Mouse (Mus musculus) c-Kit-positive CD71-positive TER-119-positive erythroid progenitor cells, embryonic 14.5 days (primary cell): ENCODE data around the gene Hykk.
"Not testable (repeated sequence)": the region's sequence is repeated elsewhere in the genome, so short reads cannot be mapped to it uniquely, and the experiment has no call there.

ENCODE experiments used
- DNase-seq: peaks from one replicate; pipeline ENCODE4 v3.0.0-alpha.2; 2013; ENCODE audit warnings: low spot score

Gene Hykk

GRCm38 (mm10) chr9:54917010-54917677 is at the start of gene Hykk:
Hykk (plus strand) TSS chr9:54917283.
- DNase-seq, result peak; percentile 52

- DNase-seq, result no peak
These were observed 38.3 kb upstream of the Hykk start for GRCm38 (mm10) chr9:54878759-54879158.

DNA sequence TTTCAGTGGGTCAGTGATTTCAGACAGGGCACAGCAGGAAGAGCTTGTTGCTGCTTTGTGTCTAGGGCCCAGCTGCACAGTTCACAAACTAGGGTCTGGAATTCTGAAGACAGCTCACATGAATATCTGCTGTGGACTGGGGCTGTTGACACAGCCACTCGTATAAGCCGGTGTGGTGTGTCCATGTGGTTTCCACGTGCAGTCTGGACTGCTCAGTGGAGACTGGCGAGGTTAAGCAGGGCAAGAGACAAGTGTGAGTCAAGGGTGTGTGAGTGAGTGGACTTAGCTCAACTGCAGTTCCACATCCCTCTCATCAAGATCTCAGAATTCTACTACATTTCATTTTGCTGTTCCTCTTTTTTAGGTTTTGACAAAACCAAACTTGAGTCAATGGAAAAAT is 25.0 kb upstream of the Hykk start:
- no peak for DNase-seq

- no peak for DNase-seq
These were observed 20.0 kb upstream of the Hykk start for GRCm38 (mm10) chr9:54897097-54897496.

DNA sequence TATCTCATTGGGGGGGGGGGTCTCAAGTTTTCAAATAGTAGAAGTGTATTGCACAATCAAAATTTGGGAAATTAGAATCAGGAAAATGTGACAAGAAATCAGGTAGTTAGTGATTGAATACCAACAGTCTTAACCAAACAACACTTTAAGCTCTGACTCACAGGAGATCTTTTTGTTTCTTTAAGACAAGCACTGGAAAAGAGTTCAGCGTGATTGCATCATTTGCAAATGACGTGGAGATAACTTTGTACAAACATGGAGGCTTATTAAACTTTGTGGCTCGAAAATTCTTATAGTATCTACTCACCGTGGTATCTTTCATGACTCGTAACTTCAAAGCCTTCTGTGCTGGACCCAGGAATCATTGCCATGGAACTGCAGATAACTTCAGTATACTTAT is 7.6 kb upstream of the Hykk start:
- DNase-seq, result no peak

GRCm38 (mm10) chr9:54915576-54915975 is 1.5 kb upstream of the Hykk start:
- DNase-seq, result no peak

DNA sequence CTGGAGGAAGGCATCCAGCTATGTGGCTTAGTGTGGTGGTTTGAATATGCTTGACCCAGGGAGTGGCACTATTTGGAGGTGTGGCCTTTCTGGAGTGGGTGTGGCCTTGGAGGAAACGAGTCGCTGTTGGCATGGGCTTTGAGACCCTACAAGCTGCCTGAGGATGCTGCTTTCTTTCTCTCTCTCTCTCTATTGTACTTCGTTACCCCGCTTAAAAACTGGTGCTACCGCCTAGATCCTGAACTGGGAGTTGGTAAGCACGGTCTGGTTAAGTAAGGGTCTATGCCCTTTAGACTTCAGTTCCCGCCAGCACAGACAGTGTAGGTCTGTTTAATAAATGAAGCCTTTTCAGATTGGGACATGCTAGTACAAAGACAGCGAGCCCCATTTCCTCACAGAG is 682 bp upstream of the Hykk start:
- no peak for DNase-seq

GRCm38 (mm10) chr9:54918191-54918590 is 1.1 kb downstream of the Hykk start:
- no peak for DNase-seq

- DNase-seq, result no peak
These were observed 1.7 kb downstream of the Hykk start for GRCm38 (mm10) chr9:54918781-54919180.

DNA sequence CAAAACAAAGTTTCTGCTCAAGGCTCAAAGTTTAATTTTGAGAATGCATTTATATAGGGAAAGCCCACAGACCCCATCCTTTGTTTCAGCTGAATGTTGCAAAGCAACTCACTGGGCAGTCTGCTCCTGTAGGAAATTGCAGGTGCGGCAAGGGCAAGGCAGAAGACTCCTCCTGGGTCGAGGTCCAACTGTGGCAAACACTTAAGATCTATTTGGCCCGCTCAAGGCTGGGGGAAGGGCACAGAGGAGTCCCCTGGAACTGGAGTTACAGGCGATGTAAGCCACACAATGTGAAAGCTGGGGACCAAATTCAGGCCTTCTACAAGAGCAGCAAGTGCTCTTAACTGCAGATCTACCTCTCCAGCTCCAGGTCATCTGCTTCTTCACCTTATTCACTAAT is 2.9 kb downstream of the Hykk start:
- no peak for DNase-seq

- no peak for DNase-seq
These were observed 13.7 kb downstream of the Hykk start for GRCm38 (mm10) chr9:54930741-54931140.

- DNase-seq, result peak; percentile 13
These were observed 14.7 kb downstream of the Hykk start for GRCm38 (mm10) chr9:54931765-54932164.

DNA sequence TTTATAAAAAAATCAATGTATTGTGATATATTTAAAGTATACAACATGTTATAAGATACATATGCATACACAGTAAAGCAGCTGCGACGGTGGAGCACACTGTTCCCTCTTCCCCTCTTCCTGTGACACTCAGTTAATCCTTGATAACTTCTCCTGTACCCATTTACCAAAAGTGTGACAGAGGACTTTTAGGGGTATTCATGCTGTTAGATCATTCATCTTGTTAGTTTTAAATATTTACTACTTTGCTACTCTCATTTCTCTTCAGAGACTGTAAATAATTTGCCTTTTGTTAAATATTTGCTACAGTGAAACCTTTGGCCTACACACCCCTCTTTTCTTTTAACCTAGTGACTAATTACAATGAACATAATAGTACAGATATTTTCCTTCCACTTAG is 15.3 kb downstream of the Hykk start:
- DNase-seq, result no peak

DNA sequence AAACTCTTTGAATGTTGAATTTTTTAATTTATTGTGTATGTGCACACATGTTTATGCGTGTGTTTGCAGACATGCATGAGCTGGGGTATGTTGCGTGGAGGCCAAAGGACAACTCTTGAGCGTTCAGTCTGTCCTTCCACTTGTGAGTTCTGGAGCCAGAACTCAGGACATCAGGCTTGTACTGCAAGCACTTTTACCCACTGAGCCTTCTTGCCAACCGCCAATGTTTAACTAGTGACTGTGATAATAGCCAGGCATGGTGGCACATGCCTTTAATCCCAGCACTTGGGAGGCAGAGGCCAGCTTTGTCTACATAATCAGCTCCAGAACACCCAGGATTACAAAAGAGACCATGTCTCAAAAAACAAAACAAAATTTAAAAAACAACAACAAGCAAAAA is 25.0 kb downstream of the Hykk start:
- no peak for DNase-seq

GRCm38 (mm10) chr9:54944467-54944866 is 27.4 kb downstream of the Hykk start:
- DNase-seq, result no peak

GRCm38 (mm10) chr9:54946256-54946655 is 29.2 kb downstream of the Hykk start:
- DNase-seq, result no peak

DNA sequence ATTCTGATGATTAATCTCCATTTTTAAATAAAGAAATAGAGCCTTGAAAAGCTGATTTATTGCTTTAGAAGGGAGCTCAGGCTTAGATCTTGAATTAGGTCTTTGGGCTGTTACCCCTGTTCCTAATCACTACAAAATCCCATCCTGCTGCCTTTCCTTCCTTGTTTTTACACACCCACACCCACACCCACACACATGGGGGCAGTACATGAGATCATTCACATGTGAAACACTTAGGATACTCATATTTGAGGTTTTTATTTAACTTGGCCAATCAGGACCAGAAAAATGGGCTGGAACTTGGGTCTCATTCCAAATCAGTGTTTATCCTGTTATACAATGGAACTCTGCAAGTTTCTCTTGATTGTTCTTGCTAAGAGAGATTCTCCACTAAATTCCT is 32.4 kb downstream of the Hykk start:
- no peak for DNase-seq

- DNase-seq, result not testable (repeated sequence)
These were observed 33.1 kb downstream of the Hykk start for GRCm38 (mm10) chr9:54950162-54950561.

DNA sequence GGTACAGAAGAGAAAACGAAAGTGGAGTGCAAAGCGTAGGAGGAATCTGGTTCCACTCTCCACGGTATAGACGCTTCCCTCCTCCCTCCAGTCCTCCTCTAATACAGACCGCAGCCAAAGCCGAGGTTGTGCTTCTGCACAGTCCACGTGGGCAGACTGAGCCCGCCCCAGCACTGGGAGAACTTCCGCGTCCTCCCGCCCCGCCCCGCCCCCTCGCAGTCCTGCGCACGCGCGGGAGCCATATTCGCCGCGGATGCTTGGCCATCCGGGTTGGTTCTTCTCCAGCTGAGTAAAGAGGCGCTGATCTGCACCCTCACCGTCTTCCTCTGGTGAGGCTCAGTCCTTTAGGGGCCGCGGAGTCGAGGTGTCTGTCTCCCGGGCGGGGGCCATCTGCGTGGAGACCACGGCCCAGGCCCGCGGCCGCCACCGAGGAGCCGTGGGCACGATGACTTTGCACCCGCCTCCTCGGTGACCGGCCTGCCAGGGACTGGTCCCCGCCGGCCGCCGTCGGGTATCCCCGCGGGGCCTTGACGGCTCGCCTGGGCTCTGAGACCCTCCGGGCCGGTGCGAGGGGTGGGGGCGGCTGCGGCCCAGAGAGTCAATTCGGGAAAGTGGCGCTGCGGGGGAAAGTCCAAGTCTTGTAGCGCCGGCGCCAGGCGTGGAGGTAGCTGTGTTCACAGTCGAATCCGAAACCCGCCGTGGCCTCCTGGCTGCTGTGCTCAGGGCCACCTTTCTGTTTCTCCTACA is 33.7 kb downstream of the Hykk start, which contains the start of the genes Psma4 and AY074887:
TSS of gene Psma4 (plus strand) at position 216 of the 747 bp plus-strand sequence.
TSS of gene AY074887 (minus strand) at position 424 of the 747 bp plus-strand sequence.
- DNase-seq, result peak; percentile 87

- no peak for DNase-seq
These were observed 44.0 kb downstream of the Hykk start for GRCm38 (mm10) chr9:54961059-54961458.

DNA sequence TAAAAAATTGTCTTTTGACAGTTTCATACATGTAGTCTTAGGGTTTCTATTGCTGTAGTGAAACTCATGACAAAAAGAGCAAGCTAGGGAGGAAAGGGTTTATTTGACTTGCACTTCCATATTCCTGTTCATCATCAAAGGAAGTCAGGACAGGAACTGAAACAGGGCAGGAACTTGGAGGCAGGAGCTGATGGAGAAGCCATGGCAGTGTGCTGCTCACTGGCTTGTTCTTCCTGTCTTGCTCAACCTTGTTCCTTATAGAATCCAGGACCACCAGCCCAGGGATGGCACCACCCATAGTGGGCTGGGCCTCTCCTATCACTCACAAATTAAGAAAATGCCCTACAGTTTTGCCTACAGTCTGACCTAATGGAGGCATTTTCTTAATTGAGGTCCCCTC is 46.6 kb downstream of the Hykk start:
- no peak for DNase-seq

GRCm38 (mm10) chr9:54969972-54970637 is 53.0 kb downstream of the Hykk start:
- no peak for DNase-seq

GRCm38 (mm10) chr9:54980674-54981073 is 63.6 kb downstream of the Hykk start, which contains the start of gene Chrna5:
Chrna5 (plus strand) TSS chr9:54980880.
- DNase-seq, result no peak
